Mouse (Mus musculus) hindbrain, postnatal 0 days (tissue): ENCODE measurements at regions not wholly inside any gene's neighbourhood (a gene's known extent, or its start where the extent isn't known, plus 50 kb on each side); places are given as distances from the start of the nearest gene placed in this dataset.

Experiments used
- ATAC-seq: fragments of 200-750 bp; cut with Nextera tagmentation; 2 replicates; pipeline ENCODE4 v1.8.0; 2017; ENCODE audit warnings: mild to moderate bottlenecking, moderate TSS enrichment, moderate library complexity
- DNase-seq: peaks from one replicate; pipeline ENCODE4 v3.0.0-alpha.2; 2015; ENCODE audit warnings: low spot score
- H3K27ac ChIP-seq: fragments of 300-500 bp; sonication (generic); 2 replicates; pipeline ENCODE4 v1.5.1; 2014; ENCODE audit warnings: mild to moderate bottlenecking
- H3K27me3 ChIP-seq: fragments of 300-500 bp; sonication (generic); 2 replicates; pipeline ENCODE4 v1.6.1; 2014; ENCODE audit warnings: low read length, mixed read lengths; ENCODE audit not compliant: insufficient read depth
- H3K36me3 ChIP-seq: fragments of 300-500 bp; sonication (generic); 2 replicates; pipeline ENCODE4 v1.6.1; 2014; ENCODE audit warnings: low read length, mixed read lengths; ENCODE audit not compliant: insufficient read depth
- H3K4me1 ChIP-seq: fragments of 300-500 bp; sonication (generic); 2 replicates; pipeline ENCODE4 v1.6.1; 2014; ENCODE audit warnings: antibody characterized with exemption, low read length, mixed read lengths; ENCODE audit not compliant: insufficient read depth
- H3K4me2 ChIP-seq: fragments of 300-500 bp; sonication (generic); 2 replicates; pipeline ENCODE4 v1.6.1; 2014; ENCODE audit warnings: low read depth, mild to moderate bottlenecking, low read length, moderate library complexity, mixed read lengths
- H3K4me3 ChIP-seq: fragments of 300-500 bp; sonication (generic); 2 replicates; pipeline ENCODE4 v1.5.1; 2014; ENCODE audit warnings: low read length
- H3K9ac ChIP-seq: fragments of 300-500 bp; sonication (generic); replicated peaks from 2 replicates; pipeline ENCODE4 v1.6.1; 2014; ENCODE audit warnings: mild to moderate bottlenecking, low read length, moderate library complexity, mixed read lengths
- H3K9me3 ChIP-seq: fragments of 300-500 bp; sonication (generic); 2 replicates; pipeline ENCODE4 v1.6.1; 2016; ENCODE audit warnings: low read length, mixed read lengths
- CTCF ChIP-seq: IDR thresholded peaks from 2 replicates; pipeline ENCODE4 v1.5.1; 2016; ENCODE audit warnings: antibody characterized with exemption, control low read depth, low read depth
- WGBS: fragments of 180-500 bp; shearing (Covaris S2); extraction: QIAGEN DNeasy Blood & Tissue Kit; methylation state at CpG from one replicate; pipeline ENCODE4 v1.1.7; 2014; 5-methylcytosine and 5-hydroxymethylcytosine counted together

DNA sequence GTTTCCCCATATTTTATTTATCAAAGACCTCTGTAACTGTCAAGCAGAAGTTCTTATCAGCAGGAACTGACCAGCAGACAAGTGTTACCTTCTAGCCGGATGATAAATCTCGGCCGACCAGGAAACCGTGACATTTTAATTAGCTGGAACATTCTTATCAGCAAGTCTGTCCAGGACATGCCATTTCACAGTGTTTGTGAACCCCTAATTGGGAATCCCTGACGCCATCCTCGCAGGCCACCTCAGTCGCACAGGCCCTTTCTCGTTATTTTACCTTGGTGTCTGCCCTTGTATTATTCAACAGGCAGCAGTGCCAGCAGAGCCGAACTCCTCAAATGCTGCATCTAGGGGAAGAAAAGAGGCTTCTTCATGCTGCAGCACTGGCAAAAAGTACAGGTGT lies 109.4 kb upstream of the Sdk1 start:
- Histone ChIP-seq H3K27me3 (no peaks in the 10 kb centered on the region), H3K27ac (no peak overlapping the region), H3K9me3 (no peaks in the 10 kb centered on the region), H3K9ac (no peak overlapping the region), H3K4me3 (no peak overlapping the region), H3K36me3 (no peaks in the 10 kb centered on the region), H3K4me2 (no peak overlapping the region), H3K4me1 (no peaks in the 10 kb centered on the region)
- TF ChIP-seq CTCF: no peak
- DNase-seq (no peak), ATAC-seq (no peak)
- 71% methylated on average over 9 of the region's 9 CpGs for whole genome bisulfite sequencing

DNA sequence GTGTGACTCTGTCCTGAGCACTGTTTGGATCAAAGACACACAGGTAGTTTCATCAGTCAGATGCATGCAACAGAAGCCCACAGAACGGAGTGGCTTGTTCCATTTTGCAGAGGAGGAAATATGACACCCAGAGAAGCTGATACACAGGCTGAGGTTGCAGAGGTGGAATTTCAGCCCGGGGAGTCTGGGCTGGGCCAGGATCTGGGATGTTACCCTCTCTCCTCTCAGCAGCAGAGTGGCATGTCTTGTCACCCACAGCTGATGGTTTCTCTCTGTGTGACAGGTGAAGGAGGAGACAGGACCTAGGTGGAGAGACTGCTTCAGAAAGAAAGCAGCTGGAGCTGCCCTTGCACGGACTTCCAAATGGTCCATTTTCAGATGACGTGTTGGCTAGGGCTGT lies 105.1 kb upstream of the Sdk1 start:
- DNase-seq: no peak
- 62% methylated on average over 4 of the region's 4 CpGs for WGBS
- no peak for TF ChIP-seq CTCF
- H3K36me3 ChIP-seq: no peaks in the 10 kb centered on the region
- H3K27me3 ChIP-seq: no peaks in the 10 kb centered on the region
- H3K4me2 ChIP-seq: no peak overlapping the region
- ATAC-seq: no peak
- no peak overlapping the region for H3K27ac ChIP-seq
- H3K4me1 ChIP-seq: peaks cover 13% of the 10 kb centered on the region; the same call in 1 of the 2 replicates
- H3K4me3 ChIP-seq: no peak overlapping the region
- H3K9me3 ChIP-seq: no peaks in the 10 kb centered on the region
- H3K9ac ChIP-seq: no peak overlapping the region

DNA sequence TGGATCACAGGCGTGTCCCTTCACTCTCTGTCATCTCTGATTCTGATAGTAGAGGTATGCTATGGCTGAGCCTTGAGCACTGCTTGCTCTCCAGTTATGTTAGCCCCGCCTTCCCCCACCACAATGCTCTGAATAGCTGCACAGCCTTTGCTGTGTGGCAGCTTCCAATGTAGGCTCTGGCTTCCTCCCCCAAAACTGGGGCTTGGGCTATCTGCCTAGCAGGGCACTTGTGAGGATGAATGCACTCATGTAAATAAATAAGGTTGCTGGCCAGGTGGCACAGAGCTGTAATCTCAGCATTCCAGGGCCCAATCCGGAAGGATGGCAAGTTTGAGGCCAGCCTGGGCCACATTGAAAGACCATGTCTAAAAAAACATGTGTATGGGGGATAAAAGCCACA lies 103.6 kb upstream of the Sdk1 start:
- peaks cover 13% of the 10 kb centered on the region; the same call in 1 of the 2 replicates for H3K4me1 ChIP-seq
- no peak overlapping the region for H3K27ac ChIP-seq
- H3K4me3 ChIP-seq: no peak overlapping the region
- no peak for DNase-seq
- H3K36me3 ChIP-seq: no peaks in the 10 kb centered on the region
- H3K9ac ChIP-seq: no peak overlapping the region
- whole genome bisulfite sequencing: 77% methylated on average over 3 of the region's 3 CpGs
- H3K4me2 ChIP-seq: no peak overlapping the region
- no peak for ATAC-seq
- no peaks in the 10 kb centered on the region for H3K9me3 ChIP-seq
- H3K27me3 ChIP-seq: no peaks in the 10 kb centered on the region
- no peak for TF ChIP-seq CTCF

DNA sequence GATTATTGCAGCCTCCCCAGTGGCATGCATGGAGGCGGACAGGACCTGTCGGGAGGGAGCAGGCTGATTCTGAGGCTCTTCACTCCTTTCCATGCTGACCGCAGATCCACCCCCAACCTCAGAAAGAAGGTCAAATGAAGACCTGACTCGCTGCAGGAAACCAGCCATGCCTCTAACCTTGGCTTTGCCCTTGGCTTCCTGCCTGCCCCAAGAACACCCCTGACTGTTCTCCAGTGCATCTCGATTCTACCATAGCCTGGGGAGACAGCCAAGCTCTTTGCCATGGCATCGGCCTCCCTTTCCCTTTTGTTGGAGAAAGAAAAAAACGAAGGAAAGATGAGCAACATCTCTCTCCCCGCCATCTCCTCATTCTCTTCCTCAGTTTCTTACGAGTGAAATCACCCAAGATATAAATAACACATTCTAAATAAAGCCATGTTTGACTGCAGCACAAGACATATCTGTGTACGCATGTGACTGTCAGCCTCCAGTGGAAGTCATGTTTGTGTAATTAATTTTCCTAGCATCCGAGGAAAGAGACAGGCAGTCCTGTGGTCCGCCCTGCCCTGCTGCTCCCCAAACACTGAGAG lies 102.4 kb upstream of the Sdk1 start:
- 30% methylated on average over 12 of the region's 12 CpGs for WGBS
- Histone ChIP-seq H3K9me3 (no peaks in the 10 kb centered on the region), H3K4me2 (peak overlapping the region; percentile 24; the same call in 1 of the 2 replicates), H3K4me1 (peaks cover 13% of the 10 kb centered on the region; the same call in 1 of the 2 replicates), H3K36me3 (no peaks in the 10 kb centered on the region), H3K9ac (no peak overlapping the region), H3K4me3 (no peak overlapping the region), H3K27me3 (no peaks in the 10 kb centered on the region), H3K27ac (0 out of 2 replicates have a peak overlapping the region, but pooled peaks have one; percentile 26)
- TF ChIP-seq CTCF: no peak
- ATAC-seq (no peak), DNase-seq (peak; percentile 27)

DNA sequence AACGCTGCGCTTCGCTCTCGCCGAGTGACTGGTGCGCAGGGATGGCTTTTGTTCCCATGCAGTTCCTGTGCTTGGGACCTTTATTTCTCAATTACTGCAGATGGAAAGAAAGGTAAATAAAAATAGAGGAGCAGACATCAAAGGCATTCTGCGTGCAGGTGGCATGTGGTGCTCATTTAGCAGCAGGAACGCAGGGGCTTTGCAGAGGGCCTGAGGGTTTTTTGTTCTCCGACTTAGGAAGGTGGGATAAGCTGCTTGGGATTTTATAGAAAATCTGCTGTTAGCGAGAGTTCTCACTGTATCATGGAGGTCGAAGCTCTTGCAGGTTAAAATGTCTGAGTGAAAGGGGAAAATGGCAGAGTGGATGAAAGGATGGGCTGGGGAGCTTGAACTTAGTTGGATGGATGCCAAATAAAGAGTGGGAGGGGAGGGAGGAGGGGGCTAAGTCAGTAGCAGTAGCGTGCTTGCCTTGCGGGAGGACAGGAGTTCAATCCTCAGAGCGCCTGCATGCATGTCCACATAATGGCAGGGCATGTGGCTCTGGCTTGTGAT lies 101.9 kb upstream of the Sdk1 start:
- TF ChIP-seq CTCF: no peak
- Histone ChIP-seq H3K4me1 (peaks cover 13% of the 10 kb centered on the region; the same call in 1 of the 2 replicates), H3K36me3 (no peaks in the 10 kb centered on the region), H3K4me2 (peak overlapping the region; percentile 24; the same call in 1 of the 2 replicates), H3K27ac (peak overlapping the region; percentile 26; the same call in 1 of the 2 replicates), H3K9me3 (no peaks in the 10 kb centered on the region), H3K4me3 (no peak overlapping the region), H3K9ac (no peak overlapping the region), H3K27me3 (no peaks in the 10 kb centered on the region)
- WGBS: 16% methylated on average over 14 of the region's 14 CpGs
- DNase-seq (no peak), ATAC-seq (no peak)

DNA sequence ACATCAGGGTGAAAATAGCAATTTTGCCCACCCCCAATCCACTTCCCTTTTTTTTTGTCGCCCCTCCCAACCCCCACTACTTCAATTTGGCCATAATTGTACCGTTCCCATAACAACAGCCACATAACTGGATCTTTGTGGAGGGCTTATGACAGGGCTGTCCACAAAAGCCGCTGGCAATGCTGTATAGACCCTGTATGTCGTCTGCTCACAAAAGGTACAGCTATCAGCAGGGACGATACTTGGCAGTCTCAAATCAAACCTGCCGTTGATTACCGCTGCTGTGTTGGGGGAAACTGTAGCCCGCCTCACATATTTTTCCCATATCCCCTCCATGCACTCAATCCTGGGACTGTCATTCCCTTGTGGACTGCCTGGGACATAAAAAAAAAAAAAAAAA lies 80.9 kb upstream of the Sdk1 start:
- no peak overlapping the region for H3K27ac ChIP-seq
- H3K9ac ChIP-seq: no peak overlapping the region
- no peaks in the 10 kb centered on the region for H3K36me3 ChIP-seq
- no peak overlapping the region for H3K4me2 ChIP-seq
- WGBS: 58% methylated on average over 8 of the region's 8 CpGs
- no peaks in the 10 kb centered on the region for H3K9me3 ChIP-seq
- no peak for ATAC-seq
- H3K4me1 ChIP-seq: no peaks in the 10 kb centered on the region
- H3K27me3 ChIP-seq: no peaks in the 10 kb centered on the region
- DNase-seq: no peak
- TF ChIP-seq CTCF: no peak
- no peak overlapping the region for H3K4me3 ChIP-seq

DNA sequence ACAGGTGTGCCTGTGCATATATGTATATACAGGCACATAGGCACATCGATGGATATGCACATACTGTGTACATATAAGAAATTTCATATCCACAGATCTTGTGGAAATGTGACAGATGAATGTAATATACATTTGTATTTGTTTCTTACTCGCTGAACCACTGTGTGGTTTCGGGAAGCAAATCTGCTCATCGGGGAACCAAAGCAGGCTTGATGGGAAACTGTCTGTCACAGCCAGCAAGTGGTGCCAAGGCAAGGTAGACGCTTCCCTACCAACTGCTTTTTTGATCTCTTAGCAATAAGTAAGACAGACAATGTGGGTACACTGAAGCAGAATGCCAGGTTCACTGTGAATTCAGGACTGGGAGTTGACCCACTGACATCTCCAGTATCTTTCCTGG lies 80.3 kb upstream of the Sdk1 start:
- Histone ChIP-seq H3K4me2 (no peak overlapping the region), H3K27me3 (no peaks in the 10 kb centered on the region), H3K9ac (no peak overlapping the region), H3K9me3 (no peaks in the 10 kb centered on the region), H3K4me1 (no peaks in the 10 kb centered on the region), H3K36me3 (no peaks in the 10 kb centered on the region), H3K4me3 (no peak overlapping the region), H3K27ac (no peak overlapping the region)
- WGBS: 71% methylated on average over 5 of the region's 5 CpGs
- no peak for TF ChIP-seq CTCF
- DNase-seq (peak; percentile 23), ATAC-seq (no peak)
